Mouse (Mus musculus) lung, postnatal 36 days (tissue): Measurements from ENCODE around the gene Ciita.

Source experiments
- DNase-seq: peaks from one replicate; pipeline ENCODE4 v3.0.0; 2022; ENCODE audit warnings: mixed read lengths

The Ciita gene

GRCm38 (mm10) chr16:10522811-10523210, 43.0 kb downstream of the Ciita start:
- peak; percentile 90 for DNase-seq

DNA sequence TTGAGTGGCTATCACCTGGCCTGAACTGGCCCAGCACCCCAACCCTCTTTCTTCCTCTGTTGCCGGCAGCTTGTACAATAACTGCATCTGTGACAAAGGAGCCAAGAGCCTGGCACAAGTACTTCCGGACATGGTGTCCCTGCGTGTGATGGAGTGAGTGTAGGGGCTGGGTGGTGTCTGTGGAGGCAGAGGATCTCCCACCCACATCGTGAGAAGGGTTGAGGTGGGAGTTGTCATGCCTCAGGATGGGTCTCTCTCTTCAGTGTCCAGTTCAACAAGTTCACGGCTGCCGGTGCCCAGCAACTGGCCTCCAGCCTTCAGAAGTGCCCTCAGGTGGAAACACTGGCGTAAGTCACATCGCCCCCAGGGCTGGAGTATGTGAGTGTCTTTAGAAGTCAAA, 43.8 kb downstream of the Ciita start:
- DNase-seq: no peak

DNA sequence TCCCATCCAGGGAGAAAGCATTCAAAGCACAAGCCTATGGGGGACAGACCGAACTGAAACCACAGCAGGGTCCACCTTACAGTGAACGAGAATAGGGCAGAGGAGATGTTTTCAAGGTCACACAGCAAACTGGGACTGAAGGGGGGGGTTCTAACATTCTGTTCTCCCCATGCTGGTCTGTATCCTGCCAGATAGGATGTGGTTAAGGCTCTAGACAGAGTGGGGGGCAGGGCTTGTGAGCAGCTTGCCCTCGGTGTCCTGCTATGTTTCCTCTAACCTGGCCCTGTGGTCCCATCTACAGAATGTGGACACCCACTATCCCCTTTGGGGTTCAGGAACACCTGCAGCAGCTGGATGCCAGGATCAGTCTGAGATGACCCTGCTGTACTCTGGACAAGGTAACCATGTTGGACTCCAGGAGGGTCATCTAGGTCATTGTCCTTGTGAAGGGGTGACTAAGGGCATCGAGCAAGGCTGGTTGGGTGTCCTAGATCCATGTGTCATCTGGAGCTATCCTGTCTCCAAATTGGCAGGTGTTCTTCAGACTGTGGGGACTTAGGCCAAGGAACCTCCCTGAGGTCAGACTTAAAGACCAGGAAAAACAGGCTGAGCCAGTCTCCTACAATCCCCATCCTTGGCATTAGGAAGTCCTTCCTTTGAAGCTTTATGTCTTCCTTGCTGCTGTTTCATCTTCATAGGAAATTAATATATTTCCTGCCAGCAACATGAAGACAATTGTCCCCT, 45.2 kb downstream of the Ciita start:
- no peak for DNase-seq

GRCm38 (mm10) chr16:10525610-10525980, 45.7 kb downstream of the Ciita start:
- DNase-seq: no peak

GRCm38 (mm10) chr16:10527046-10527644, 47.3 kb downstream of the Ciita start:
- DNase-seq: no peak

DNA sequence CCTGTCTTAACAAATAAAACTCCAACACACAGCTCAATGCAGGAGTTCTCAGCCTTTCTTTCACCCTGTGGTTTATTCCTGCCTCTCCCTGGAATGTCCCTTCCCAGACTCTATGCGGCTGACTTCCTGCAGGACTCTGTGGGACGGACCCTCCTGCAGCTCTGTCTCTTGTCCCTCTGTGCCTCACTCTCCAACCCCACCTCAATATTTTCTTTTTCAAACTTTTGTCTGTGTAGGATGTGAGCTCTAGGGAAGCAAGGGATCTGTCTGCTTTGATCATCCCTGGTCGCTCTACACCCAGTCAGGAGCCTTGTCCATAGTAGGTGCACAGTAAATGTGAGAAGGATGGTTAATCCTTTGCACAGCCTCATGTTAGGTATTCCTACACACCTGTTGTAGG, 48.5 kb downstream of the Ciita start:
- no peak for DNase-seq

- DNase-seq: no peak
These were observed 50.3 kb downstream of the Ciita start for GRCm38 (mm10) chr16:10530179-10530578.

- DNase-seq: no peak
These were observed 53.9 kb downstream of the Ciita start for GRCm38 (mm10) chr16:10533781-10534180.

DNA sequence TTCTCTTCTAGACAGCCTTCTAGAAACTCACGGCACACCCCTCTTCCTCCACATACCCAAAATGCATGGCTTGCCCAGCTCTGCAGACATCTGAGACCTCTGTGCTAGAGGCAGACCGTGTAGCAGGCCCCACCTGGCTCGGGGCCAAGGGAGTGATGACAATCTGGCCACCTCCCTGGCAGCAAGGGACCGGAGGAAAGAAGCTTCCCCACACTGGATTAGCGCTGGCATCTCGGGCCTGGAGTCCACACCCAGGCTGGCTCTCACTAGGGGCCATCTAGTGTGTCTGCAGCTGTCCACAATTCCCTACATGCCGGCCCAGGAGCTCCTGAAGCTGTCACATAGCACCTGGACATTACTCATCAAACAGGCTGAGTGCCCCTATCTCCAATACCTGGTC, 54.7 kb downstream of the Ciita start:
- DNase-seq: no peak

GRCm38 (mm10) chr16:10536323-10536722, 56.5 kb downstream of the Ciita start:
- DNase-seq: no peak

- DNase-seq: no peak
These were observed 57.1 kb downstream of the Ciita start for GRCm38 (mm10) chr16:10536961-10537360.

GRCm38 (mm10) chr16:10540763-10541597, 61.1 kb downstream of the Ciita start:
- DNase-seq: no peak

DNA sequence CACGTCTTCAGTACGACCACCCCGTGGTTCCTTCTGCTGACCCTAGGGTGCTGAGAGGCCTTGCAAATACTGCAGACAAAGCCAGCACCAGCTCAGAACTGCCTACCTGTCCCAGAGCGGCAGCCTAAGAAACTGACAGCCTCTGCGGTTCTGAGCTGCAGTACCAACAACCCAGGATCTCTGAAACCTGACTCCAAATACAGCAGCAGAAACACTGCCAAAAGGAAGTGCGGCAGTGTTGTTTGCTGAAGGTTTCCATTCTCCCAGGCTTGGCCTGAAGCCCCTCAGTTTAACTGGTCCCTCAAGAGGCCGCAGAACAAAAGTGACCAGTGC, 61.7 kb downstream of the Ciita start:
- peak; percentile 54 for DNase-seq

DNA sequence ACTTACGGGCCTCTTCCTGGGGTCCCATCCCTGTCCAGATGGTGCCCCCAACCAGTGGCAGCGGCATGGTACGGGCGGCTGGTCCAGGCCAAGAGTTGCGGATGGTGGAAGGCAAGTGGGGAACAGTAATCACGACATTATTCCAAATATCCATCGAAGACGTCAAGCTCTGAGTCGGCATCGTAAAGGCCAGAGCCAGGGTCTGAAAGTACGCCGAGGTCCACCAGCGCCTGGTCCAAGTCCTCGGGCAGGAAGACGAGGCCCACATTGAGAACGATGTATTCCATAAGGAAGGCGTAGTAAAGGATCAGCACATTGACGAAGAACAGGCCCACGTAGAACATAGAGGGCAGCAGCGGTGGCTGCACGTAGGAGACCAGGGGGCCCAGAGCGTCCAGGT, 62.4 kb downstream of the Ciita start:
- no peak for DNase-seq

- DNase-seq: peak; percentile 99
These were observed 63.0 kb downstream of the Ciita start, which contains the start of gene Dexi for GRCm38 (mm10) chr16:10542698-10543365. TSS of gene Dexi (minus strand) at chr16:10543054.

GRCm38 (mm10) chr16:10544995-10545622, 65.2 kb downstream of the Ciita start, which contains the start of gene Clec16a:
TSS of gene Clec16a (plus strand) at chr16:10545339.
- peak; percentile 98 for DNase-seq

DNA sequence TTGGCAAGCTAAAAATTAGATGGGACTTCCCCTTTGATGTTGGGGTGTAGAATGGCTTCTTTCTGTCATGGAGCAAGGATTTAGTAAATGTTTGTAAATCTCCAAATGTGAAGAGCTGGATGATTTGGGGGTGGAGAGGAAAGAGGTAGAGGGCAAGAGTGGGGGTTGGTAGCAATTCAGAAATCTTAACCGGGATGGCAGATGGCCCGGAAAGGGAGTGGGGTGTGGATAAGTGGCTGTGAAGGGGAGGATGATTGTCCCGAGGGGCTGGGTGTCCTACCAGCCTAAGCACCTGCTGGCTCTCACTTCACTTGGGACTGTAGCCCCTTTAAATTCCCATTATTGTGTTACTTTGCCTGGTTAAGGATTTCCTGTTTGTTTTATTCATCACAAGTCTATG, 67.0 kb downstream of the Ciita start:
- DNase-seq: no peak

DNA sequence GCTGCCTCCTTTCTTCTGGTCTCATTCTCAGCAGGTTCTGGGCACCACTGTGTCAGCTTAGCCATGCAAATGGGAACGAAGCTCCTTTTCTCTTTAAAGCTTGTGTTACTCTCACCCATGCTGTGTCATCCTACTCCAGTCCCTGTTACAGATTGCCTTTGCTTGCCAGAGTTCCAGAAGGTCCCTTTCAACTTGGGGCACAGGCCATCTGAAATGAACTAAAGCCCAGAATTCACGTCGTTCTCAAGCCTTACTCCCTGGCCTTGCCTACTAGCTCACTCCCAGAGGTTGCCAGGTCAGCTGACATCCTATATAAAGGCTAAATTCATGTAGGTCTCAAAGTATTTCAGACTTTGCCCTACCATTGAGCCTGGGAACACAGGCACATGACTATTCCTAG, 69.1 kb downstream of the Ciita start:
- no peak for DNase-seq

- DNase-seq: no peak
These were observed 69.7 kb downstream of the Ciita start for GRCm38 (mm10) chr16:10549600-10549999.

DNA sequence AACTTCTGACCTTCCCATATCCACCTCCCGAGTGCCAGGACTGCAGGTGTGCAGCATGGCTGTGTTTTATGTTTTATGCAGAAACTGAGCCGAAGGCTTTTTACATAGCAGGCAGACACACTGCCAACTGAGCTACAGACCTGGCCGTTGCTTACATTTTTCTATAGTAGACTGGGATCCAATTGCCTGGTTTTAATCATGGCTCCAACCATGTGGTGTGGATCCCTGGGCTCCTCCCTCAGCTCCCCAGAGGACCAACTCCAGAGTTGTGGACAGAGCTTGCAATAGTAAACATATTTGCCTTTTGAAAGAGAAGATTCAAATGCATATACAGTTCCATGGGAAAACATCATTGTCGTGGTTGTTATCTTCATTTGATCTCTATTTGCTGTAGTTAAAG, 71.7 kb downstream of the Ciita start:
- DNase-seq: no peak

DNA sequence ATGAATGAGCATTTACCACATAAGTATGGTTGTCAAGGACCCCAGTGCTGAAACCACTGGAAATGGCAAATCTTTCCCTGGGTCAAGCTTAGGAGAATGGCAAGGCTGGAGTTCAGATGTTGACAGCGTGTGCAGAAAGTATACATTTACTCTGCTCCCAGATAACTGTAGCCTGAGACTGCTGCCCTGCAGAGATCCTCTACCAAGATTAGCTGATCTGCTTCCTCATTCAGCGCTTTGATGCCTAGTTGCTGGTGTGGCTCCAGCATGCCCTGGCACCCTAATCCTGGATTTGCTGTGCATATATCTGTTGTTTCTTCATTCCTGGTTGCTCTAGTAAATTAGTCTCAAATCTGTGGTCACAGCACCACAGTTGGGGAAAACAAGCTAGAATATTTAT, 74.0 kb downstream of the Ciita start:
- DNase-seq: no peak

DNA sequence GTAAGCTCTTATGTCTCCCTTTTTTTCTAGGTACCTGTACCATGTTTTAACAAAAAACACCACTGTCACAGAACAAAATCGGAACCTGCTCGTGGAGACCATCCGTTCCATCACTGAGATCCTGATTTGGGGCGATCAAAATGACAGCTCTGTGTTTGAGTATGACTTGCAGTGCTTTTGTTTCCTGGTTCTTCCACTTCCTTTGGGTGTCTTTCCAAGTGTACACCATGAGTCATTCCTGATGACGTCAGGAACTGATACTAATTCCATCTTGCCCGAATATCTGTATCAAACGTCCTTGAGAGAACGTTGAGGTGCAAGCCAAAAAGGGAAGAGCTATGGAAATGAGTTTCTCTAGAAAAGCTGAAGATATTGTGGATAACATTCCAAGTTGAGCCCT, 80.1 kb downstream of the Ciita start:
- DNase-seq: no peak
